Mouse (Mus musculus): ENCODE data around the gene Pgp. TPM values are rescaled to one million over a fixed set of nuclear protein-coding genes. Genes with fewer than 3 reads are reported as not detected.

Pgp gene
- polyA plus RNA-seq, 1 experiment from 2014 or later, result 42.5 TPM

DNA sequence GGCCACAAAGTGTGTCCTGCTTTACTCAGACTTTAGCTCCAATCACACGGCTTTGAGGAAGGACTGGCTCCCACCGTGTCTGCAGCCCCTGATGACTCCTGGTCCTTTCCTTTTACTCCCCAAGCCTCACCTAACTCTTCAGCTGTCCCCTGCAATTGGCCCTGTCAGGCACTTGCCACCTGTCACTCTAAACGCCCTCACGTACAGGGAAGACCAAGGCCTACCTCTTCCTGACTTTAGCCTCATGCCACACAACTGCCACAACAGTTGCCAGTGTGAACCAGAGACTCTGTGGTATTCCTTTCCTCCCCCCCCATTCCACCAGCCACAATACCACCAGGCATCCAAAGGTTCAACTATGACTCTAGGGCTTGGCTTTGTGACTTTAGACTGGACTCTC is 50.3 kb downstream of the Pgp start:
- no peaks in the 10 kb centered on the region for H3K9me3 ChIP-seq (ENCODE audit: low read length)
- DNase-seq (ENCODE audit: low spot score), result no peak
- peaks cover 4% of the 10 kb centered on the region; the same call in 1 of the 2 replicates for H3K4me1 ChIP-seq (ENCODE audit: insufficient read depth, low read depth, low read length)
- no peak overlapping the region for H3K4me3 ChIP-seq (ENCODE audit: low read depth, low read length)
- H3K4me2 ChIP-seq (replicated peaks; ENCODE audit: low read depth, low read length), result no peak overlapping the region
- WGBS, result 85% methylated on average over 4 of the region's 4 CpGs
- TF ChIP-seq CTCF (IDR thresholded peaks at IDR 0.05), result no peak
- TF ChIP-seq EP300 (IDR thresholded peaks at IDR 0.05), result no peak
- H3K9ac ChIP-seq (replicated peaks; ENCODE audit: low read depth), result no peak overlapping the region
- H3K27ac ChIP-seq (ENCODE audit: low read length), result no peak overlapping the region
- H3K36me3 ChIP-seq (ENCODE audit: insufficient read depth, low read length), result peaks cover 19% of the 10 kb centered on the region
- H3K27me3 ChIP-seq (replicated peaks; ENCODE audit: insufficient read depth, low read length), result no peaks in the 10 kb centered on the region
- no peak for ATAC-seq

Other genes with a start within 250 kb of the Pgp start
- gene Tedc2, start 249.5 kb upstream of the Pgp start, polyA plus RNA-seq (2015; fragmentation: Nextera tagmentation; extraction: Ambion mirVana), result 5.3 and 6.3 TPM in 2 replicates
- 2.8 and 4.5 TPM in 2 replicates for gene Ccnf, start 218.9 kb upstream of the Pgp start, polyA plus RNA-seq (2015; fragmentation: Nextera tagmentation; extraction: Ambion mirVana)
- 1.5 and 1.7 TPM in 2 replicates for gene Abca17, start 119.3 kb upstream of the Pgp start, polyA plus RNA-seq (2015; fragmentation: Nextera tagmentation; extraction: Ambion mirVana)
- gene Abca3, start 118.4 kb upstream of the Pgp start, polyA plus RNA-seq (2015; fragmentation: Nextera tagmentation; extraction: Ambion mirVana), result 66.4 and 71.5 TPM in 2 replicates
- gene Rnps1, start 55.8 kb upstream of the Pgp start, polyA plus RNA-seq (2015; fragmentation: Nextera tagmentation; extraction: Ambion mirVana), result 99.6 and 109 TPM in 2 replicates
- gene Eci1, start 43.8 kb upstream of the Pgp start, polyA plus RNA-seq (2015; fragmentation: Nextera tagmentation; extraction: Ambion mirVana), result 81.7 and 92.6 TPM in 2 replicates
- 1.1 and 1.4 TPM in 2 replicates for gene Dnase1l2, start 27.3 kb upstream of the Pgp start, polyA plus RNA-seq (2015; fragmentation: Nextera tagmentation; extraction: Ambion mirVana)
- gene E4f1, start 79 bp upstream of the Pgp start, polyA plus RNA-seq (2015; fragmentation: Nextera tagmentation; extraction: Ambion mirVana), result 15.7 and 17.5 TPM in 2 replicates
- gene Bricd5, start 3.5 kb downstream of the Pgp start, polyA plus RNA-seq (2015; fragmentation: Nextera tagmentation; extraction: Ambion mirVana), result not detected in 2 replicates
- gene Mlst8, start 8.7 kb downstream of the Pgp start, polyA plus RNA-seq (2015; fragmentation: Nextera tagmentation; extraction: Ambion mirVana), result 13.0 and 14.4 TPM in 2 replicates
- 0.15 and 0.33 TPM in 2 replicates for gene Caskin1, start 18.2 kb downstream of the Pgp start, polyA plus RNA-seq (2015; fragmentation: Nextera tagmentation; extraction: Ambion mirVana)
- 65.3 and 66.8 TPM in 2 replicates for gene Traf7, start 57.5 kb downstream of the Pgp start, polyA plus RNA-seq (2015; fragmentation: Nextera tagmentation; extraction: Ambion mirVana)
- gene Rab26, start 63.8 kb downstream of the Pgp start, polyA plus RNA-seq (2015; fragmentation: Nextera tagmentation; extraction: Ambion mirVana), result 1.2 and 1.3 TPM in 2 replicates
- 26.3 and 27.4 TPM in 2 replicates for gene Pkd1, start 79.4 kb downstream of the Pgp start, polyA plus RNA-seq (2015; fragmentation: Nextera tagmentation; extraction: Ambion mirVana)
- 31.7 and 32.8 TPM in 2 replicates for gene Tsc2, start 162.2 kb downstream of the Pgp start, polyA plus RNA-seq (2015; fragmentation: Nextera tagmentation; extraction: Ambion mirVana)
- 13.6 and 13.8 TPM in 2 replicates for gene Nthl1, start 162.3 kb downstream of the Pgp start, polyA plus RNA-seq (2015; fragmentation: Nextera tagmentation; extraction: Ambion mirVana)
- 316 and 341 TPM in 2 replicates for gene Slc9a3r2, start 179.9 kb downstream of the Pgp start, polyA plus RNA-seq (2015; fragmentation: Nextera tagmentation; extraction: Ambion mirVana)
- 8.6 and 10.3 TPM in 2 replicates for gene Npw, start 188.1 kb downstream of the Pgp start, polyA plus RNA-seq (2015; fragmentation: Nextera tagmentation; extraction: Ambion mirVana)
- gene Zfp598, start 199.3 kb downstream of the Pgp start, polyA plus RNA-seq (2015; fragmentation: Nextera tagmentation; extraction: Ambion mirVana), result 10.5 and 11.9 TPM in 2 replicates
- 0.19 and 0.33 TPM in 2 replicates for gene Syngr3, start 219.6 kb downstream of the Pgp start, polyA plus RNA-seq (2015; fragmentation: Nextera tagmentation; extraction: Ambion mirVana)
- 26.1 and 29.0 TPM in 2 replicates for gene Gfer, start 225.8 kb downstream of the Pgp start, polyA plus RNA-seq (2015; fragmentation: Nextera tagmentation; extraction: Ambion mirVana)
- gene Noxo1, start 225.8 kb downstream of the Pgp start, polyA plus RNA-seq (2015; fragmentation: Nextera tagmentation; extraction: Ambion mirVana), result 5.0 and 5.3 TPM in 2 replicates
- gene Tbl3, start 237.3 kb downstream of the Pgp start, polyA plus RNA-seq (2015; fragmentation: Nextera tagmentation; extraction: Ambion mirVana), result 26.8 and 33.4 TPM in 2 replicates
- not detected in 2 replicates for gene Rnf151, start 247.7 kb downstream of the Pgp start, polyA plus RNA-seq (2015; fragmentation: Nextera tagmentation; extraction: Ambion mirVana)
- 755 and 834 TPM in 2 replicates for gene Rps2, start 247.7 kb downstream of the Pgp start, polyA plus RNA-seq (2015; fragmentation: Nextera tagmentation; extraction: Ambion mirVana)

Data from lung, postnatal 0 days (tissue).